Mouse (Mus musculus): ENCODE data around the gene Aes.
A peak's percentile ranks its signal among the peaks of the same experiment; 100 is the strongest.

The Aes gene

GRCm38 (mm10) chr10:81597137-81597950, 38.1 kb downstream of the Aes start:
- no peak for DNase-seq (ENCODE audit: extremely low spot score)

GRCm38 (mm10) chr10:81598342-81598741, 39.1 kb downstream of the Aes start:
- no peak for DNase-seq (ENCODE audit: extremely low spot score)

- DNase-seq (ENCODE audit: extremely low spot score): no peak
These were observed 39.6 kb downstream of the Aes start for GRCm38 (mm10) chr10:81598871-81599270.

GRCm38 (mm10) chr10:81599630-81600029, 40.3 kb downstream of the Aes start:
- no peak for DNase-seq (ENCODE audit: extremely low spot score)

- DNase-seq (ENCODE audit: extremely low spot score): no peak
These were observed 40.8 kb downstream of the Aes start for GRCm38 (mm10) chr10:81600096-81600495.

GRCm38 (mm10) chr10:81600738-81601203, 41.5 kb downstream of the Aes start, which contains the start of gene Tle6:
Gene Tle6, minus strand, starts transcription at chr10:81601073.
- peak; percentile 100 for DNase-seq (ENCODE audit: extremely low spot score)

GRCm38 (mm10) chr10:81601396-81601905, 42.2 kb downstream of the Aes start:
- no peak for DNase-seq (ENCODE audit: extremely low spot score)

GRCm38 (mm10) chr10:81602741-81603151, 43.5 kb downstream of the Aes start:
- DNase-seq (ENCODE audit: extremely low spot score): peak; percentile 70

GRCm38 (mm10) chr10:81604019-81604967, 45.0 kb downstream of the Aes start:
- DNase-seq (ENCODE audit: extremely low spot score): no peak

- peak; percentile 89 for DNase-seq (ENCODE audit: extremely low spot score)
These were observed 45.8 kb downstream of the Aes start for GRCm38 (mm10) chr10:81604968-81605665.

GRCm38 (mm10) chr10:81605666-81605973, 46.3 kb downstream of the Aes start:
- no peak for DNase-seq (ENCODE audit: extremely low spot score)

- peak; percentile 94 for DNase-seq (ENCODE audit: extremely low spot score)
These were observed 46.9 kb downstream of the Aes start, which contains the start of gene BC025920 for GRCm38 (mm10) chr10:81605974-81606751. Gene BC025920, plus strand, starts transcription at chr10:81606270.

GRCm38 (mm10) chr10:81608308-81608707, 49.0 kb downstream of the Aes start:
- DNase-seq (ENCODE audit: extremely low spot score): no peak

GRCm38 (mm10) chr10:81612779-81613178, 53.5 kb downstream of the Aes start:
- no peak for DNase-seq (ENCODE audit: extremely low spot score)

- peak; percentile 42 for DNase-seq (ENCODE audit: extremely low spot score)
These were observed 56.2 kb downstream of the Aes start for GRCm38 (mm10) chr10:81615486-81615885.

Measured in embryo, embryonic 9.5 days (tissue).